Mouse (Mus musculus) intestine, postnatal 0 days (tissue): ENCODE measurements around the gene Pcdh9. TPM values are rescaled to one million over a fixed set of nuclear protein-coding genes. Genes with fewer than 3 reads are reported as not detected.
A peak's percentile ranks its signal among the peaks of the same experiment; 100 is the strongest.

Experiments used
- ATAC-seq: fragments of 200-750 bp; cut with Nextera tagmentation; 2 replicates; pipeline ENCODE4 v1.8.0; 2017; ENCODE audit warnings: mild to moderate bottlenecking, moderate TSS enrichment, moderate library complexity
- H3K27ac ChIP-seq: fragments of 300-500 bp; sonication (generic); 2 replicates; pipeline ENCODE4 v1.5.1; 2014; ENCODE audit warnings: mild to moderate bottlenecking, low read depth, low read length, moderate library complexity
- H3K27me3 ChIP-seq: fragments of 300-500 bp; sonication (generic); replicated peaks from 2 replicates; pipeline ENCODE4 v1.6.1; 2014; ENCODE audit warnings: low read length, mixed read lengths; ENCODE audit not compliant: control insufficient read depth, insufficient read depth
- H3K36me3 ChIP-seq: fragments of 300-500 bp; sonication (generic); 2 replicates; pipeline ENCODE4 v1.6.1; 2014; ENCODE audit warnings: mild to moderate bottlenecking, moderate library complexity; ENCODE audit not compliant: control insufficient read depth, insufficient read depth
- H3K4me1 ChIP-seq: fragments of 300-500 bp; sonication (generic); replicated peaks from 2 replicates; pipeline ENCODE4 v1.6.1; 2014; ENCODE audit warnings: antibody characterized with exemption, low read length, mixed read lengths; ENCODE audit not compliant: control insufficient read depth, insufficient read depth
- H3K4me2 ChIP-seq: fragments of 300-500 bp; sonication (generic); replicated peaks from 2 replicates; pipeline ENCODE4 v1.6.1; 2014; ENCODE audit warnings: low read depth, mild to moderate bottlenecking, moderate library complexity
- H3K4me3 ChIP-seq: fragments of 300-500 bp; sonication (generic); 2 replicates; pipeline ENCODE4 v1.5.1; 2014; ENCODE audit warnings: low read depth, low read length
- H3K9ac ChIP-seq: fragments of 300-500 bp; sonication (generic); 2 replicates; pipeline ENCODE4 v1.6.1; 2014; ENCODE audit warnings: mild to moderate bottlenecking, low read depth, low read length
- H3K9me3 ChIP-seq: fragments of 300-500 bp; sonication (generic); 2 replicates; pipeline ENCODE4 v1.6.1; 2016; ENCODE audit warnings: mixed run types; ENCODE audit not compliant: control insufficient read depth
- CTCF ChIP-seq: sonication (generic); IDR thresholded peaks from 2 replicates; pipeline ENCODE4 v1.5.1; 2016; ENCODE audit warnings: low read depth, mild to moderate bottlenecking, control low read depth, antibody characterized with exemption, moderate library complexity
- WGBS: fragments of 180-500 bp; shearing (Covaris S2); extraction: QIAGEN DNeasy Blood & Tissue Kit; methylation state at CpG from one replicate; pipeline ENCODE4 v1.1.7; 2014; 5-methylcytosine and 5-hydroxymethylcytosine counted together
- polyA plus RNA-seq: library from polyadenylated mRNA; unstranded; fragments of >200 nt; fragmentation: Nextera tagmentation; extraction: Ambion mirVana; gene quantifications from 2 replicates; pipeline ENCODE4 v1.2.1, GENCODE M21; 2015

Pcdh9 gene
- polyA plus RNA-seq, 1 experiment from 2014 or later = 3.6 TPM

- no peak for ATAC-seq
Measured at GRCm38 (mm10) chr14:93347031-93347430, 543.4 kb downstream of the Pcdh9 start.

DNA sequence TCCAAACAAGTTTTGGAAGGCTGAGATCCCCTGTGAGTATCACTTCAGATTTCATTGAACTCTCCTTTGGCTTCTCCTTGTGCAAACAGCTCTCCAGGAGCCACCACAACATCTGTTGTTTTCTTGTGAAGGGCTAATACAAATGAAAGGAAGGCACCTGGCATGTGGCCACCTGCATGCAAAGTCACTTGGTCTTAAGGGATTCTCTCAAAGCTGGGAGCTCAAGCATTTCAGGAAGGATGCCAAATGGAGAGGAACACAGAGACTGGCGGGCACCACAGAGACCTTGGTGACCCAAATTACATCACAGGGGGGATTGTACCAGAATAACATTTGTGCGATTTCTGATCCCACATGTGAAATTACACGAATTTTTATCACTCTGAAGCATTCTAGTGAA lies 547.7 kb downstream of the Pcdh9 start:
- Histone ChIP-seq H3K9me3 (no peaks in the 10 kb centered on the region), H3K4me3 (no peak overlapping the region), H3K27ac (no peak overlapping the region), H3K36me3 (no peaks in the 10 kb centered on the region), H3K9ac (no peak overlapping the region), H3K4me1 (no peaks in the 10 kb centered on the region), H3K4me2 (no peak overlapping the region), H3K27me3 (no peaks in the 10 kb centered on the region)
- ATAC-seq = no peak
- 62% methylated on average over 3 of the region's 3 CpGs for WGBS
- no peak for TF ChIP-seq CTCF

More at GRCm38 (mm10) chr14:93347031-93347430, 543.4 kb downstream of the Pcdh9 start:
- H3K4me3 ChIP-seq = no peak overlapping the region
- no peak overlapping the region for H3K4me2 ChIP-seq
- H3K27ac ChIP-seq = no peak overlapping the region
- TF ChIP-seq CTCF = no peak
- H3K9ac ChIP-seq = no peak overlapping the region
- H3K27me3 ChIP-seq = no peaks in the 10 kb centered on the region
- no peaks in the 10 kb centered on the region for H3K36me3 ChIP-seq
- H3K9me3 ChIP-seq = no peaks in the 10 kb centered on the region
- H3K4me1 ChIP-seq = no peaks in the 10 kb centered on the region
- WGBS = 46% methylated on average over 2 of the region's 2 CpGs

DNA sequence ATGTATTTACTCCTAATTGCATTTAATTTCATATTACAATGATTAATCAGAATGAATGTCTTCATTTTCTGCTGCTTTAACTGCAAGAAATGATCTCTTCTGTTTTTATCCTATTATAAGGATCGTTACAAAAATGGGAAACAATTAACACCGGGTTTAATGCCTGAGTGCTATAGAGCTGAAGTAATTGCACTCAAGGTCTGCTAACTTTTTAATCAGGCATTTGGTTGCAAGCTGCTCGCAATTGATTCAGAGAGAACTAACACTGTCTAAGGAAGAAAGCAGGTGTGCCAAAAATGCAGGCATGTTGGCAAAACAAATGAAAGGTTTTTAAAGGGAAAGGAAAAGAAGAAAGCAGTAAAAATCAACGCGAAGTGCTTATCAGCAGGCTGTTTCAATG lies 549.1 kb downstream of the Pcdh9 start:
- no peak overlapping the region for H3K4me2 ChIP-seq
- TF ChIP-seq CTCF = no peak
- no peaks in the 10 kb centered on the region for H3K4me1 ChIP-seq
- ATAC-seq = no peak
- H3K27me3 ChIP-seq = no peaks in the 10 kb centered on the region
- WGBS = 61% methylated on average over 5 of the region's 5 CpGs
- no peaks in the 10 kb centered on the region for H3K9me3 ChIP-seq
- H3K36me3 ChIP-seq = no peaks in the 10 kb centered on the region
- no peak overlapping the region for H3K4me3 ChIP-seq
- no peak overlapping the region for H3K27ac ChIP-seq
- H3K9ac ChIP-seq = no peak overlapping the region

DNA sequence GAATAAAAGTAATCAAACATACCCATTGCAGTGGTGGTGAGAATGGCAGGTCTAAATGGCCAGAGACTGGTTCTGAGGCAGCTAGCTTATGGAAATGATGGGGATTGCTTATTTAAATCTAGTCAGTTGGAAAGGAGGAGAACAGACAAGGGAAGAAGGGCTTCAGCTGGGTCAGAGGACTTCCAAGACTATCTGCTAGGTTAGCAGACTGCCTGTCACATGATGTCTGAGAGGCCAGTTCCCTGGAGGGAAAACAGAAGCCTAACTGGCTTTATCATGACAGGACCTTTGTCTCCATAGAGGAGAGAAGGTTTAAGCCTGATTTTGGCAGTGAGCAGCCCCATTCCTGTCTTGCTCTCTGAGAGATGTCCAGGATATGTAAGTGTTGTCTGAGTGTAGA lies 561.2 kb downstream of the Pcdh9 start:
- Histone ChIP-seq H3K36me3 (no peaks in the 10 kb centered on the region), H3K27me3 (no peaks in the 10 kb centered on the region), H3K9ac (no peak overlapping the region), H3K9me3 (no peaks in the 10 kb centered on the region), H3K4me2 (no peak overlapping the region), H3K4me3 (no peak overlapping the region), H3K4me1 (no peaks in the 10 kb centered on the region), H3K27ac (no peak overlapping the region)
- no peak for ATAC-seq
- TF ChIP-seq CTCF = no peak

DNA sequence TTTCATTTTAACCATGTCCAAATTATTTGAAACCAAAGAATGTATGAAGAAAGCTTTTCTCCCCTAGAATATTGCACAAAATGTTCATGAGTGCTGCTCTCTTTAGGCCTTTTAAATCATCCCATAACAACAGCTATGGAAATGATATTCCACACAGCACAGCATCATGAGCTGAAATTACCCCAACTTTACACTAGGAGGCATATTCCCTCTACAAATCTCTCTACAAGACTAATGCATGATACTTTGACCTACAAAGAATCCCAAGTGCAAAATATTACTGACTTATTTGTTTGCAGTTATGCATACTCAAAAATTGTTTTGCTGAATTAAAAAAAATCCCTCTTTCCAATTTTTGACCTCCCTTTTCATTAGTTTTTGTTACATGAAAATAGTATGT lies 573.1 kb downstream of the Pcdh9 start:
- Histone ChIP-seq H3K27me3 (no peaks in the 10 kb centered on the region), H3K4me3 (no peak overlapping the region), H3K27ac (no peak overlapping the region), H3K4me2 (no peak overlapping the region), H3K9ac (no peak overlapping the region), H3K9me3 (no peaks in the 10 kb centered on the region), H3K36me3 (no peaks in the 10 kb centered on the region), H3K4me1 (no peaks in the 10 kb centered on the region)
- TF ChIP-seq CTCF = peak; percentile 62
- no peak for ATAC-seq

GRCm38 (mm10) chr14:93288361-93288760 lies 602.1 kb downstream of the Pcdh9 start:
- no peak for ATAC-seq
- H3K4me1 ChIP-seq = no peaks in the 10 kb centered on the region
- H3K9me3 ChIP-seq = no peaks in the 10 kb centered on the region
- no peaks in the 10 kb centered on the region for H3K27me3 ChIP-seq
- H3K4me3 ChIP-seq = no peak overlapping the region
- no peak overlapping the region for H3K4me2 ChIP-seq
- no peak overlapping the region for H3K9ac ChIP-seq
- no peak overlapping the region for H3K27ac ChIP-seq
- H3K36me3 ChIP-seq = no peaks in the 10 kb centered on the region
- 62% methylated on average over 2 of the region's 2 CpGs for WGBS
- no peak for TF ChIP-seq CTCF

DNA sequence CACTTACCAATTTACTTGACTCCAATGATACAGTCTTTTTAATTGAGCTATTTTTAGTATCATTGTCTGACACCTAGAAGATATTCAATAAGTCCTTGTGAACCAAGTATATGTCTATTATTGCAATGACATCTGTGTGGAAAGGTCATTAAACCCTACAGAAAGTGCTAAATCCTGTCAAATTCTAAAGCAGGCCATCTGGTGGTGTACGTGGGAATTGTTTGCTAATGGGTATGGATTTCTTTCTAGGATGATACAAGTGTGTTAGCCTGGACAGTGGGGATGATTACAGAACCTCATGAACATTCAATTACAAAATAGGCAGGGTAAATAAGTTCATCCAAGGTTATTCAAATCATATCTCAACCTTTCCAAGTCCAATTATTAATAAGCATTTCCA lies 602.8 kb downstream of the Pcdh9 start:
- H3K27ac ChIP-seq = no peak overlapping the region
- no peaks in the 10 kb centered on the region for H3K9me3 ChIP-seq
- H3K36me3 ChIP-seq = no peaks in the 10 kb centered on the region
- no peaks in the 10 kb centered on the region for H3K27me3 ChIP-seq
- no peak overlapping the region for H3K4me3 ChIP-seq
- H3K4me1 ChIP-seq = no peaks in the 10 kb centered on the region
- H3K4me2 ChIP-seq = no peak overlapping the region
- WGBS = 52% methylated on average over 1 of the region's 1 CpGs
- H3K9ac ChIP-seq = no peak overlapping the region
- no peak for ATAC-seq
- TF ChIP-seq CTCF = peak; percentile 48
